Comparison of ENCODE assay signal across 20 mouse cellular contexts in genomic region chr4:59275956-59276355, GRCm38 (mm10).
DNase-seq lines count a peak whose midpoint lies in the region; ATAC-seq and TF ChIP-seq lines count a peak whose summit lies in the region.
"Had no signal": no experiment of that assay in that cellular context is flagged by ENCODE, and none has a peak within 500 bp of the region (broad histone marks: within the 10 kb centered on the region; RNA-seq: fewer than 3 reads in every experiment).

No protein-coding gene starts in this region.

- no peak for TF ChIP-seq POLR2A in thymus, adult 2 months (IDR thresholded peaks at IDR 0.05; ENCODE audit: control insufficient read depth, extremely low read depth, insufficient read depth, low read length, poor library complexity)

- no peaks in the 10 kb centered on the region for H3K36me3 ChIP-seq in hindbrain, postnatal 0 days (ENCODE audit: insufficient read depth, low read length)
- H3K36me3 ChIP-seq in hindbrain, embryonic 12.5 days, result no peaks in the 10 kb centered on the region
- no peaks in the 10 kb centered on the region for H3K36me3 ChIP-seq in thymus, adult 2 months (ENCODE audit: control insufficient read depth, insufficient read depth, low read length)
- H3K36me3 ChIP-seq in liver, embryonic 12.5 days, result no peaks in the 10 kb centered on the region
- H3K36me3 ChIP-seq: embryonic facial prominence, embryonic 12.5 days; heart, embryonic 15.5 days; hindbrain, embryonic 10.5 days; limb, embryonic 15.5 days had no signal

- peak; percentile 21 for DNase-seq in hindbrain, postnatal 0 days (ENCODE audit: low spot score)
- no peak for DNase-seq in thymus, adult 2 months
- no peak for DNase-seq in thymus, postnatal 36 days
- DNase-seq in lung, postnatal 14 days, result no peak
- DNase-seq in frontal cortex, postnatal 25 days (ENCODE audit: low spot score in 2 of 2), result no peak
- DNase-seq: adrenal gland, postnatal 14 days; cerebellum, adult 11 months; gastrocnemius, postnatal 25 days; kidney, adult 8-10 months; lung, postnatal 10 days; retina, postnatal 1 day; right cerebral cortex, postnatal 4 days had no signal

- H3K4me3 ChIP-seq in hindbrain, postnatal 0 days (ENCODE audit: low read length), result no peak overlapping the region
- no peak overlapping the region for H3K4me3 ChIP-seq in hindbrain, embryonic 12.5 days
- no peak overlapping the region for H3K4me3 ChIP-seq in thymus, adult 2 months (ENCODE audit: control insufficient read depth, insufficient read depth, low read length)
- no peak overlapping the region for H3K4me3 ChIP-seq in liver, embryonic 12.5 days
- H3K4me3 ChIP-seq: embryonic facial prominence, embryonic 12.5 days; erythroblast, embryonic 14.5 days; heart, embryonic 15.5 days; hindbrain, embryonic 10.5 days; limb, embryonic 15.5 days had no signal

- H3K27me3 ChIP-seq in hindbrain, postnatal 0 days (ENCODE audit: insufficient read depth, low read length), result no peaks in the 10 kb centered on the region
- H3K27me3 ChIP-seq in hindbrain, embryonic 12.5 days, result no peaks in the 10 kb centered on the region
- H3K27me3 ChIP-seq in thymus, adult 2 months (ENCODE audit: control insufficient read depth, insufficient read depth, low read length), result no peaks in the 10 kb centered on the region
- H3K27me3 ChIP-seq in liver, embryonic 12.5 days (replicated peaks), result no peaks in the 10 kb centered on the region
- H3K27me3 ChIP-seq: embryonic facial prominence, embryonic 12.5 days; heart, embryonic 15.5 days; limb, embryonic 15.5 days had no signal

- no peak for ATAC-seq in hindbrain, postnatal 0 days
- ATAC-seq in hindbrain, embryonic 12.5 days (ENCODE audit: low FRiP score), result no peak
- ATAC-seq in liver, embryonic 12.5 days, result no peak
- ATAC-seq: forebrain, embryonic 14.5 days had no signal

- H3K9me3 ChIP-seq in hindbrain, postnatal 0 days (ENCODE audit: low read length), result no peaks in the 10 kb centered on the region
- H3K9me3 ChIP-seq in hindbrain, embryonic 12.5 days (replicated peaks), result no peaks in the 10 kb centered on the region
- H3K9me3 ChIP-seq in liver, embryonic 12.5 days (replicated peaks), result no peaks in the 10 kb centered on the region
- H3K9me3 ChIP-seq: embryonic facial prominence, embryonic 12.5 days; heart, embryonic 15.5 days; hindbrain, embryonic 10.5 days; limb, embryonic 15.5 days had no signal

- 53% methylated on average over 2 of the region's 2 CpGs for WGBS in hindbrain, postnatal 0 days
- 83% methylated on average over 2 of the region's 2 CpGs for WGBS in hindbrain, embryonic 12.5 days
- 35% methylated on average over 2 of the region's 2 CpGs for WGBS in thymus, adult 2 months
- 19% methylated on average over 2 of the region's 2 CpGs for WGBS in liver, embryonic 12.5 days (ENCODE audit: insufficient replicate concordance)

- no peak for TF ChIP-seq CTCF in hindbrain, postnatal 0 days (IDR thresholded peaks at IDR 0.05; ENCODE audit: low read depth)
- no peak for TF ChIP-seq CTCF in thymus, adult 2 months (IDR thresholded peaks at IDR 0.05; ENCODE audit: borderline replicate concordance, control insufficient read depth, extremely low read depth, insufficient read depth, low read length, poor library complexity)

- no peak overlapping the region for H3K27ac ChIP-seq in hindbrain, postnatal 0 days
- H3K27ac ChIP-seq in hindbrain, embryonic 12.5 days, result no peak overlapping the region
- peak overlapping the region; percentile 77 for H3K27ac ChIP-seq in thymus, adult 2 months (ENCODE audit: control insufficient read depth, insufficient read depth, low read length)
- peak overlapping the region; percentile 80 for H3K27ac ChIP-seq in liver, embryonic 12.5 days
- H3K27ac ChIP-seq: embryonic facial prominence, embryonic 12.5 days; heart, embryonic 15.5 days; hindbrain, embryonic 10.5 days; limb, embryonic 15.5 days had no signal

- H3K9ac ChIP-seq in hindbrain, postnatal 0 days (replicated peaks; ENCODE audit: low read length), result no peak overlapping the region
- no peak overlapping the region for H3K9ac ChIP-seq in hindbrain, embryonic 12.5 days
- H3K9ac ChIP-seq in liver, embryonic 12.5 days, result peak overlapping the region; percentile 25; the same call in 1 of the 2 replicates
- H3K9ac ChIP-seq: embryonic facial prominence, embryonic 12.5 days; heart, embryonic 15.5 days; limb, embryonic 15.5 days had no signal

- H3K4me1 ChIP-seq in hindbrain, postnatal 0 days (ENCODE audit: insufficient read depth, low read length), result no peaks in the 10 kb centered on the region
- H3K4me1 ChIP-seq in hindbrain, embryonic 12.5 days, result no peaks in the 10 kb centered on the region
- peaks cover 25% of the 10 kb centered on the region for H3K4me1 ChIP-seq in thymus, adult 2 months (replicated peaks; ENCODE audit: control insufficient read depth, insufficient read depth, low read length)
- peaks cover 62% of the 10 kb centered on the region for H3K4me1 ChIP-seq in liver, embryonic 12.5 days
- H3K4me1 ChIP-seq: hindbrain, embryonic 10.5 days; limb, embryonic 15.5 days had no signal

- H3K4me2 ChIP-seq in hindbrain, postnatal 0 days (ENCODE audit: low read depth, low read length), result no peak overlapping the region
- no peak overlapping the region for H3K4me2 ChIP-seq in hindbrain, embryonic 12.5 days (replicated peaks)
- H3K4me2 ChIP-seq in liver, embryonic 12.5 days, result peak overlapping the region; percentile 41
- H3K4me2 ChIP-seq: embryonic facial prominence, embryonic 12.5 days; heart, embryonic 15.5 days; limb, embryonic 15.5 days had no signal

Comparison
In these comparisons a context has a peak if more than half of its experiments do, and no peak if none do; other contexts are left out.
1. H3K27ac ChIP-seq: peak in thymus, adult 2 months (single experiment) and liver, embryonic 12.5 days (single experiment); none in hindbrain, postnatal 0 days (single experiment) and hindbrain, embryonic 12.5 days (single experiment).